Mouse (Mus musculus) T-helper 2 cell (primary cell): ENCODE results near the gene Tmem79.
"Not testable (repeated sequence)": the region's sequence is repeated elsewhere in the genome, so short reads cannot be mapped to it uniquely, and the experiment has no call there.

Experiments
- in situ Hi-C: fragments of 300-600 bp; cut with MboI, MseI; formaldehyde crosslinking; loops from one replicate; pipeline ENCODE4 v1.15.1; 2025; ENCODE audit warnings: high pct_unique_total_duplicates

Gene Tmem79

GRCm38 (mm10) chr3:88354396-88355165 is 18.6 kb upstream of the Tmem79 start:
- in situ Hi-C loops: loop anchor here (10.0 to 25.0 kb wide), 2 partner anchors 350 to 708 kb away; no protein-coding TSS in a partner anchor

DNA sequence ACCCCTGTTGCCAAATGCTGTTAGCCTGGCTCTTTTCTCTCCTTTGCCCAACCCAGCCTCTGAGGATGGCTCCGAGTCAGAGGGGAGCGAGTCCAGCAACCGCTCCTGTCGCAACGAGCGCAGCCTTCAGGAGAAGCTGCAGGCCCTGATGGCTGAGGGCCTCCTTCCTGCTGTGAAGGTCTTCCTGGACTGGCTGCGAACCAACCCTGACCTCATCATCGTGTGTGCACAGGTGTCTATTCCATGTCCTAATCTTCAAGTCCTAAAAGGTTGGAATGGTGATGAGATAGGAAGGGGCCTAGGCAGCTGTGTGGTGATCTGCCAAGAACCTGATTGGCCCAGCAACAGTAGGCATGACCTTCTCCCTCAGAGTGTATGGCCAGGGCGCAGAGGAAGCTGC is 17.0 kb upstream of the Tmem79 start:
- in situ Hi-C loops: loop anchor here (10.0 to 25.0 kb wide), 2 partner anchors 352 to 709 kb away; no protein-coding TSS in a partner anchor

DNA sequence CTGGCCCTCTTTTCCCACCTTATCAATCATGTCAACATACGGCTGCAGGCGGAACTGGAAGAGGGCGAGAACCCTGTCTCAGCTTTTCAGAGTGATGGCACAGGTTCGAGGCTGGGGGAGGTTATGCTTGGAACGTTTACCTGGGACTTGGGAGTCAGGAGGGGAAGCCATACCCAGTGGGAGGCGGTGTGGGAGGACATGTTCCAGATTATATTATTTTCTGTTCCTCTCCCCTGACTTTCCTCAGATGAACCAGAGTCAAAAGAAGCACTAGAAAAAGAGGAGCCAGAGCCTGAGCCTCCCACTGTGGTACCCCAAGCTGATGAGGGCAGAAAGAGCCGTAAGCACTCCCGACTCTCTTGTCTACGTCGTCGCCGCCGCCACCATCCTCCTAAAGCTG is 14.8 kb upstream of the Tmem79 start:
- in situ Hi-C loops: loop anchor here (10.0 to 25.0 kb wide), 2 partner anchors 354 to 712 kb away; no protein-coding TSS in a partner anchor

DNA sequence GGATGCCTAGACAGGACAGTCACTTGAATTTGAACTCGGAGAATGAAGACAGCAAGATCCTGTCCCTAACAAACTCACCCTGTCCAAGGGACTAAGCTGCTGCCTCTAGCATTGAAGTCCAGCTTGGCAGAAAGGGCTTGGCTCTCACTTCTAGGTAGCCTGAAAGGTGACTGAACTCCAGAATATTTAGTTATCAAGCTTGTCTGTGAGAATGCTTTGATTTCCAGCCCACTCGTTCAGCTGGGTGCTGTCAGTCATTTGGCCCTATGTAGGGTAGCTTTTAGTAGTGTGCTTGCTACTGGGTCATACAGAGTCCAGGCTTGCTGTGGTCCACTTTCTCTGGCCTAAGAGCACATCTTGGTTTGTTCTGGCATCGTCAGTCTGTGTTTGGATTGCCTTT is 3.1 kb upstream of the Tmem79 start:
- in situ Hi-C loops: no loop called here

GRCm38 (mm10) chr3:88338316-88338715 is 2.4 kb upstream of the Tmem79 start:
- in situ Hi-C loops: no loop called here

DNA sequence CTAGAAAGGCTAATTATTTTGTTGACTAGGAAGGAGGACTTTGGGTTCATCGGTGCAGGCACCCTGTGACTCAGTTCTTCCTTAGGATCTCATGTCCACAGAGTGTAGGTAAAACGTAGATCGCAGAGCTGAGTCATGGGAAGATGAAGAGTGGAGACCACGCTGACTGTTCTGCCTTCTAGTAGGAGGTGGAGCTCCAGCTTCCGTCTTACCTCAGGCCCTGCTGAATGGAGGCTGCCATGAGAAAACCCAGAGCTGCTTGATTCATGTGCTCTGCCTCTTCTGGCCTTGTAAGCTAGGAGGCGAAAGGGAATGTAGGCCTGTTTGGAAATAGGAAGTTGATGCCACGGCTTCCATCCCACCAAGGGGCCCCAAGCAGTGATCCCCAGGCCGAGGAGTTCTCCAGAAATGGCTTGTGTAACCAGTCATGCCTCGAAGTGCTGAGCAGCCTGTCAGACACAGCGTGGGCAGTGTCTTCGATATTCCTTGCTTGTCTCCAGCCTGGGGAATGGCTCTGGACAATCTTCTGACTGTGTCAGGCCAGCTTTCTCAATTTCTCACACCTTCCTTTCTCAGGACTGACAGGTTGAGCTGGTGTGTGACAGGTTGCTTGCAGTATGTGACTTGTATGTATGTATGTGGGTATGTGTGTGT is 1.5 kb upstream of the Tmem79 start:
- in situ Hi-C loops: no loop called here

DNA sequence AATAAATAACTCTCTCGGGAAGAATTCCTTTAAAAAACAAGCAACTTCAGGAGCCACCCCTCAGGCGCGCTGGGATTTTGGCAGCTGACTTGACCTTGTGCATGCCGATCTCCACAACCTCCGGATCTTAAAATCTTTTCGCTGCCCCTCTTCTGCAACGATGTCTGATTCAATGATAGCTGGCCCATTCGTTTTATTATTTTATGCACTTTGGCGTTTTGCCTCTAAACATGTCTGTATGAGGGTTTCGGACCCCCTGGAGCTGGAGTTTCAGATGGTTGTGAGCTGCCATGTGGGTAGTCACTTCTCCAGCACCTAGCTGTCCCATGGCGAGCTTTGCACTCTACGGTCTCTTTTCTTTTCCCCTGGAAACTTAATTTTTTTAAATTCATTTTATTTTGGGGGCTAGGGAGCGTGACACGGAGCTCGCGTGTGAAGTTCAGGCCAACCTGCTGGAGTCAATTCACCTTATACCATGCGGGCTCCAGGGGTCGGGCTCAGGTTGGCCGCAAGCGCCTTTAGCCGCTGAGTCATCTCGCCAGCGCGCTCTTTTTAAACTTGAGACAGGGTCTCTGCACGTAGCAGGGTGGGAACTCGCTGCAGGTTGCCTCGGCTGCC is 403 bp downstream of the Tmem79 start:
- in situ Hi-C loops: no loop called here

DNA sequence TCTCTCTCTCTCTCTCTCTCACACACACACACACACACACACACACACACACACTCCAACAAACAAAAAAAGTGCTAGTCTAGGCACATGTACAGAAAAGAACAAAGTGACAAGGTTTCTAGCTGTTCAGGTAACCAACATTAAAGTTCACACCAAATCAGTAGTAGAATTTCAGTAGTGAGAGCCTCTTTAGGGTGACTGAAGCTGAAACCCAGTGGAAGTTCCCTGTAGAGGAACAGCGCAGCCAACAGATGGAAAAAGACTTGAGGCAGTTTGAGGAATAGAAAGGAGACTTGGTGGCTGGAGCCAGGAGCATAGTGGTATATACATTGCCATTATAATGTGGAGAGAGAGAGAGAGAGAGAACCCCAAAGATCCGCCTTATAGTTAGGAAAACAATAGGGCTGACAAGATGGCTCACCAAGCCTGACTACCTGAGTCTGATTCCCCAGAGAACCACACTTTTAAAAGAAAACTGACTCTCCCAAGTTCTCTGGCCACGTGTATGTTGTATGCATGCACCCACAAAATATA is 979 bp downstream of the Tmem79 start:
- in situ Hi-C loops: no loop called here

DNA sequence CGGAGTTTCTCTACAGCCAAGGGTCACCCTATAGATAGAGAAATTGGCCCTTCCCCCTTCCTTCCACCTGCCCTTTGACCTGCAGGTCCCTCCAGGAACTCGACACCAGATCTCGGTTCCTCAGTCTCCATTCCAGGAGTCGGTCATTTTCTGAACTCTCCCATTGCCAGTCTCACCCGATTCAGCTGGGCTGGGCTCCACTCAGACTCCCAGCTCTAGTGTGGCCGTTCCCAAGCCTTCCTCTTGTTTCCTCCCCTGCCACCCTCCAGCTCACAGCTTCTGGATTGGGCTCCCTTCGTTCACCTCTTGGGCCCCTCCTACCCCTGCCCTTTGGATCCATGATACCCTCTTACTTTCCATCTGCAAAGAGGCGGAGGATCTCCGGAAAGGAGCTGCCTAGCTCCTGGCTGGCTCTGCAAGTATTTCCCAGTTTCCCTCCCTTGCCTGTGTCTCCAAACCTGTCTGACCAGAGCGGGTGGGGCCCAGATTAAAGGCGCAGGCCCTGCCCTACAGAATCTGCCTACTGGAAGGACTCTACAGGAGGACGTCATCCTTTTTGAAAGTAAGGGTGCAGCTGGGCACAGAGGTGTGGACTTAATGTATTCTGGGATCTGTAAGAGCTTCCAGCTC is 1.8 kb downstream of the Tmem79 start:
- in situ Hi-C loops: no loop called here

GRCm38 (mm10) chr3:88331282-88331681 is 4.7 kb downstream of the Tmem79 start:
- in situ Hi-C loops: no loop called here

- in situ Hi-C loops: no loop called here
These were observed 7.0 kb downstream of the Tmem79 start for GRCm38 (mm10) chr3:88328956-88329355.

DNA sequence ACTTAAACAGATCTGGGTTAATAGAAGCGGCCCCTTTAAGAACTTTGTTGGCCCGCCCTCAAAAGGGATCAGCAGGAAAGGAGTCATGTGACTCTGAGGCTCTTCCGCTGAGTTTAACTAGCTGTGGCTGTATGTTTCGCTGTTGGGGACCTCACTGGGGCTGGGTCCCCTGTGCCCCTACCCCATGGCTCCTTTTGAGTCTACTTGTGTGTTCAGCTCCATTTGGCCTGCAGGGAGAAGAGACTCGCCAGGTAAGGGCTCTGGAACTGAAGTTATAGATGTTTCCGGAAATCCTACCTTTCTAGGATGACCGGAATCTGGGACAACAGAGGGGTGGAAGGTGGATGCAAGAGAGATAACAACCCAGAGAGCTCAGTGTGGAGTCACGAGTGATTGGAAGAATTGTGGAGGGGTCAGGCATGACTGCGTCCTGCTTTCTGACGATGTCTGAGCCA is 11.0 kb downstream of the Tmem79 start, which contains the start of gene Glmp:
Gene Glmp, plus strand, starts transcription at position 73 of the 455 bp plus-strand sequence.
- in situ Hi-C loops: loop anchor here (25.0 kb wide), 1 partner anchor 537 kb away; no protein-coding TSS in a partner anchor

- in situ Hi-C loops: no loop called here
These were observed 36.8 kb downstream of the Tmem79 start for GRCm38 (mm10) chr3:88299172-88299571.

DNA sequence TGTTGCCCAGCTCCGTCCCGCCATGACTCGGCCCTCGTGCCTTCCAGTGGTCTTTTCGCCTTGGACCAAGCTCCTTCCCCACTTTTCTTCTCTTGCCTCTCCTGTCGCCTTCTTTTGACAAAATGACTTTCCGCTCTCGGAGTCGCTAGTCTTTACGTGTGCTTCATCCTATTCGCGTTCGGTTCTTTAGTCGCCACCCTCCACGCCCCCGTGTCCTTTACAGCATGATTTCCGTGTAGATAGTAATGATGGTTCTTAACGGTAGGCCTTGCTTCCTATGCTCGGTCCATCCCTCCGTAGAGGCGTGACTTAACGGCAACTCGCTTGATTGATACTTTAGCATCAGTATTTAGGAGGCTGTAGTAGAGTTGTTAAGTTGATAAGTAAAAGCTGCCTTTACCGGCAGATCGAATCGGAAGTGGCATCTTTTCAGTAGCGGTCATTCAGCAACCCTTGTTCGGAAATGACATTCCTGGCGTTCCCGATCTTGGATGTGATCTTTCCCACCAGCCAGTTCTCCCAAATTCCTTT is 38.6 kb downstream of the Tmem79 start:
- in situ Hi-C loops: no loop called here

GRCm38 (mm10) chr3:88296561-88297318 is 39.2 kb downstream of the Tmem79 start, which contains the start of the genes Tsacc and Cct3:
Gene Tsacc, minus strand, starts transcription at chr3:88296999.
Gene Cct3, plus strand, starts transcription at chr3:88297116.
- in situ Hi-C loops: no loop called here

GRCm38 (mm10) chr3:88296110-88296560 is 39.8 kb downstream of the Tmem79 start:
- in situ Hi-C loops: no loop called here

DNA sequence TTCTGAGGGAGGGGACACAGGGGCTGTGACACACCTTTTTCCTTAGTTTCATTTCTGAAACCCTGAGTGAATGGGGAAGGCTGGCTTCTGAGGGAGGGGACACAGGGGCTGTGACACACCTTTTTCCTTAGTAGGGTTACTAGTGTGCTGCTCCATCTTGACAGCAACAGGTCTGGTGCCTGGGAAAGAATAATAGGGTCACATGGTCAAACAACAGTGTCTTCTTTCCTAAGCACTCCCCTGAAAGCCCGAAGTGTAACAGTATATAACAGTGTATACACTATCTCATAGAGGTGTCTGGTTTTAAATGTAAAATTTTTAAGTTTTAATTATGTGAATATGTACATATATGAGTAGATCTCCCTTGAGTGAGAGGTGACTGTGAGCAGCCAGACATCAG is 40.7 kb downstream of the Tmem79 start:
- in situ Hi-C loops: not testable (repeated sequence)

GRCm38 (mm10) chr3:88291970-88292369 is 44.0 kb downstream of the Tmem79 start:
- in situ Hi-C loops: no loop called here

DNA sequence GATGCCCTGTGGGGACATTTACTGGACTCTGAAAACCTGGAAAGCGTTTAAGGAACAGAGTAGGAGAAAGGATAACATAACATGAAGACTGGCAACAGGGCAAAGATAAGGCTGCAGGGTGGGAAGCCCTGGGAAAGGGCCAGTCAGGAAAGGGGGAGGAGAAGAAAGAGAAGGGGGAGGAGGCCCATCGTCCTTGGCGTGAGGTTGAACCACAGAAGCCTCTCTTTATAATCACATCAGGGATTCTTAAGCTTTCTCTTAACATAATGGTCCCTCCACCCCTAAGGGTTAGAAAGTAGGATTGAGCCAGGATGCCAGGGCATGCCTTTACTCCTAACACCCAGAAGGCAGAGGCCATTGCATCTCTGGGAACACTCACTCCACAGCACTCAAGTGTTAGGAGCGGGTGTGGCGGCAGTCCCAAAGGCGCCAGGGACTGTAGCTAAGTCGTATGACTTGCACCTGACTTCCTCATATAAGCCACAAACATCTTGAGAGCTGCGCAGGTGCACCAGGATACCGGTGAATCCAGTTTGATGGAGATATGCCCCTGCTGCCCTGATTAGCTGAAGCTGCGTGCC is 47.7 kb downstream of the Tmem79 start:
- in situ Hi-C loops: not testable (repeated sequence)

GRCm38 (mm10) chr3:88287110-88287509 is 48.8 kb downstream of the Tmem79 start, which contains the start of gene Gm38392:
Gene Gm38392, minus strand, starts transcription at chr3:88287210.
- in situ Hi-C loops: no loop called here
